Mouse (Mus musculus) forelimb bud, embryonic 11.5 days (tissue): ENCODE data around the gene H2afy.
A peak's percentile ranks its signal among the peaks of the same experiment; 100 is the strongest.
"Not testable (repeated sequence)": the region's sequence is repeated elsewhere in the genome, so short reads cannot be mapped to it uniquely, and the experiment has no call there.

Experiments
- DNase-seq: peaks from one replicate; pipeline ENCODE4 v3.0.0-alpha.2; 2012; ENCODE audit warnings: low read depth, low spot score

H2afy gene

DNA sequence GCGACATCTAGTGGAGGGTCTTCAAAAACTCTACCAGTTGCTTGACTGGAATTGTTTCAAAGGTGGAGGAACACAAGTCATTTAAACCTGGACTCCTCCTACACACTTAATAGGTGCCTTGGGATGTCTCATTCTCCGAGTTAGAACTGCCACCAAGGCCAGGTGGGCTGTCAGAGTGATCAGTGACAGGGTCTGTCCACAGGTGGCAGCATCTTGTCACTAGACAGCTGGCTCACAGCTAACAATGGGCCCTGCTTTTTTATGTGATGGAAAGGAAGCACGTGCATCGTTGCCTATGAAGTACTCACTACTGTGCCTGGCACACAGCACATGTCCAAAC lies 63.9 kb downstream of the H2afy start:
- no peak for DNase-seq

DNA sequence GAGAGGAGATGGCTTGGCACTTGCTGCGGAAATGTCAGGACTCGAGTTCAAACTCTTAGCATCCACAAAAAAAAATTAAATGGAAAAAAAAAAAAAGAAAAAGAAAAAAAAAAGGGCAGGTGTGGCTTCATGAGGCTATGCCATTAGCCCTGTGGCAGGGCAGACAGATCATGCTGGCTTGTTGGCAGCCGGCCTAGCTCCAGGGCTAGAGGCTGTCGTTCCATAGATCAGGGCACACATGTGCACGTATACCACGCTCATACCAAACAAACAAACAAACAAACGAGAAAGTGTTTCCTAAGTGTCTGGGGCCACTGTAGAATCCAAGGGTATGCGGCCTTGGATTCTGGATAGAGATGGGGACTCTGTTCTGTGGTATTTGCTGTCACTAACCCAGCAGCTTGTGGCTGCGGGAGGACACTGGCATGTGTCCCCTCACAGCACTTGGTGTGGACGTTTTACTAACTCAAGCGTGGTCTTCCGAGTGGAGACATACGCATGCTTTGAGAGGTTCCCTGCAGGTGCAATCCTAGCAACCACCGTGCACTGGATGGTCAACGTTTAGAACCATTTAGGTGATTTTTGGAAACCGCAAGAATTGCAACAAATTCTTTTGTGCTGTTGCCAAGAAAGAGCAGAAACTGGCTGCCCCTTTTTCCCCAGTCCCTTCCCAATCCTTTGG lies 64.4 kb downstream of the H2afy start:
- peak; percentile 57 for DNase-seq

DNA sequence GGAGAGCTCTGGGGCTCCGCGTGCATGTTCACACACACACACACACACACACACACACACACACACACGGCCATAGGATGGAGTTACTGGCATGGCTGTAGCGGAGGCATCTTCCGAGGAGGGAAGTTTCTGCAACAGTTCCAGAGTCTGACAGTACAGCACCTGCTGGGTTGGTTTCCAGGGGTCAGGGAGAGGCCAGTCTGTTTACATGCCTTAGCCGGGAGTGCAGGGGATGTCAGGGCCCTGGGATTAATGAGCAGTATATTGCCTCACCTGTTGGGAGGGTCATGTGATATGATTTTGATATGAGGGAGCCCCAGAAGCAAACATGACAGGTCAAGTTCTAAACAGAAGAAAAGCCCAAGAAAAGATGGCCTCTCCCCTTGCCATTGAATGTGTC lies 66.5 kb downstream of the H2afy start:
- DNase-seq = no peak

DNA sequence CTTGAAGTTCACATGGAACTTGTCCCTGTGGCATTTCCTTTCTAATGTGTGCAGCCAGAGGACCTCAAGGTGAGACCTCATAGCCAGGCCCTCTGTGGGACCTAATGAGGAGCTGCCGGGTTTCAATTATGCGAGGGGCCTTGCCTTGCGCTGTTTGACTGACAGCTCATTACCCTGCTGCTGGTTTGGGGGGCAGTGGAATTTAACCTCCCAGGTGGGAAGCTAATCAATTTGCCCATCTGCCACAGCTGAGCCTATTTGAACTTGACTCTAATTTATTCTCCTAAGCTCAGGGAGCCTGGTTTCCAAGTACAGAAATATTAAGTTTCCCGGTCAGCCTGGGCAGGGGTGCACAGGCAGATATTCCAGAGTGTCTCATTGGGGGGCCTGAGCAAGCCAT lies 67.6 kb downstream of the H2afy start:
- DNase-seq = peak; percentile 17

DNA sequence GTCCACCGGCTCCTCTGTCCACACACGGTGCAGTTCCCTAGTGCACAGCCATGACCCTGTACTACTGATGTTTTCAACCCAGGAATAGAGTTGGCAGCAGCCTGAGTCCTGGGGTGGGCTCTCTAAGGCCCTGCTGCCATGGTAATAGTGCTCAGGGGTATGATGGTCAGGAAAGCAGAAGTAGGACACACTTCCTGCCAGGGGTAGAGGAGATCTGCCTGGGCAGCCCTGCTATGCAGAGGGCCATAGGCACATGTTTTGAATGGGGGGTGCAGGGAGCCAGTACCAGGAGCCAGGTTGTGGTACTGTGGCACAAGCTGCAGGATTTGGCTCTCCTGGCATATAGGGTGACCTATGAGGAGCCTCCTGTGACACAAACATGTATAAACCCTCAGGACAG lies 69.3 kb downstream of the H2afy start:
- DNase-seq = no peak

DNA sequence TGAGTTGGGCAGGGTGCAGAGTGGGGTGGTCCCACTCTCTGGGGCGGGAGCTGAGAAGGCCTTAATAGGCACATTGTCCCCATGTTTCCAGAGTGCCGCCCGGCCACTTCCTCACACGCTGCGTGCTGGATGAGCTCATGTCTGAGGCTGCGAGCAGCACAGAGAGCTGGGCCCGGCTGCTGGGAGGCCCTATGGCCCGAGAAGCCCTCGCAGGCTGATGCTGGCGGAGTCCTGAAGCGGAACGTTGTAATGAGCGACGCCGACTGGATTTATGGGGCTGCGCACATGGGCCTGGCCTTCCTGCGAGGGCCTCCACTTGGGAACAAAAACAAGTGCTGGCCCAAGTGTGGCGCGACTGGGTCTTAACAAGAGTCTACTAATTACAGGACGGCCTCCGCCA lies 70.0 kb downstream of the H2afy start:
- DNase-seq = peak; percentile 58

DNA sequence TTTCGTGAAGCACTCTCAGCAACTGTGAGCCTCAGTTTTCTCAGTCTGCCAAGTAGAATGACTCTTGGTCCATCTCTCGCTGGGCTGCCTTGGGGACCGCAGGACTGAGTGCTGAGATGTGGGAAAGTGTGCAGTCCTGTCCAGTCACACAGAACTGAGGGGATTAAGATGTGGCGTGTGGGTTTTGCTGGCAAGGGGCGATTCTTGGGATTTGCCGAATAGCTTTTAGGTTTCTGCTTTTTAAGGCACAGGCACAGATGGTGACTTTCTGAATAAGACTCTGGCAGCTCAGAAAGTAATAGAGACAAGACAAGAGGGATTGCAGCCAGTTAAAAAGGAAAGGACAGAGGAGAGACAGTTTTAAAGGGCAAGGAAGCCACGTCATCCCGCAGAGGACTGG lies 78.4 kb downstream of the H2afy start:
- no peak for DNase-seq

DNA sequence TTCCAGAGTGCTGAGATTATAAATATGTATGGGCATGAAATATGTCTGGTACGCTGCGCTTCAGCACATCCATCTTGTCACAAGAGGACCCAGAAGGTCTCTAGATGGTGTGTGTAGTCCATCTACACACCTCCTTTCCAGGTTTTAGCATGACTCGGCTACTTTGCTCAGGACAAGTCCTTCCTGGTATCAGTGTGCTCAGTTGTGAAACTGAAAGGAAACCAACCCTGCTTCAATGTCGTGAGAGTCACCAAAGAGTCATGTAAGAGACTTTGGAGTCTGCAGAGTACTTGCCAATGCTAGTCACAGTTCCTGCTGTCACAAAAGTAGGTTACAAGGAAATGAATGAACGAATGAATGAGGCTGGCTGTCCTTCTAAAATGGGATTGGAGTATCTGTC lies 80.4 kb downstream of the H2afy start:
- no peak for DNase-seq

DNA sequence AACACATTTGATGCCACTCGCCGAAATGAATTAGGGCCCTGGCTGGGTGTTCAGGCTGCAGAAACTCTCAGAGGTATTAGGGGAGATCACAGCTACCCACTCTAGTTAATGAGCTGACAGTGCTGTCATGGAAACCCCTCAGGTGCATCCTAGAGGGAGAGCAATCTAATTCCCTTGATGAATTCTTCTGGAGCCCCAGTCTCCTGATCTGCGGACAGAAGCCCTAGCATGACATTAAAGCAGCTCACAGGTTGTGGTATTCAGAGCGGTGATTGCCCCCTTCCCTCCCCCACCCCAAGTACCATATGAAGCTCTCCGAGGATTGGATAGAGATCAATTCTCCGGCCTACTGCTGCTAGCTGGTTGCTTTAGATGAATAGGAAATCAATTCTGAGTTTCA lies 82.1 kb downstream of the H2afy start:
- DNase-seq = no peak

DNA sequence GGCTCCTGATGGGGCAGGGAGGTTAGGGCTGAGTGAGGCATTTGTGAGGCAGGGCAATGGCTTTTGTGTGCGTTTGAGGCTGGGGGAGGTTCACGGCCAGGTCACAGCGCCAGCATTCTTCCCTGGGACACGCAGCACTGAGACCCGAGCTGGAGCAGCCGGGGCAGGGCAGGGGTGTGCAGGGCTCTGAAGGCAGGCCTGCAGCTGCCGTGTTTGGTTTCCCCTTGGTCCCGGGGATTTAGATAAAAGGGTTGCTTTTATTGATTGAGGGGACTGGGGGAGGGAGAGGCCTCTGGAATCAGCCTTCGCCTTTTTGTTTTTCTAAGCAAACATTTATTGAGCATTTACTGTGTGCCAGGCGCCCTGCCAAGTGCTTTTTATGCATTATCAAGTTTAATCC lies 83.4 kb downstream of the H2afy start:
- DNase-seq = peak; percentile 50

DNA sequence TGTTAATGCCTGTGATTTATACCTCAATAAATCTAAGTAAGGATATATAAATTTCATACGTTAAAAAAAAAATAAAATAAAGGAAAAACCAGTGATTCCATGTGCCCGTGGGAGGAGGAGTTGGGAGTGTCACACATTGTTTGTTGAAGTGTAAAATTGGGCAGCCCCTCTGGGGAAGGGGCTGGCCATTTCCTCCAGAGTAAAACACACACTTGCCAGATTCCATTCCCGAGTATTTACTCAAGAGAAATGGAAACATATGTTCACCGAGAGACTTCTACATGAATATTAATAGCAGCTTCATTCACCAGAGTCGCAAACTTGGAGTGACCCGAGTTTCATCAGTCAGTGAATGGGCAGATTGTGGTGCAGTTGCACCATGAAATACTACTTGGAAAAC lies 85.9 kb downstream of the H2afy start:
- DNase-seq = no peak

DNA sequence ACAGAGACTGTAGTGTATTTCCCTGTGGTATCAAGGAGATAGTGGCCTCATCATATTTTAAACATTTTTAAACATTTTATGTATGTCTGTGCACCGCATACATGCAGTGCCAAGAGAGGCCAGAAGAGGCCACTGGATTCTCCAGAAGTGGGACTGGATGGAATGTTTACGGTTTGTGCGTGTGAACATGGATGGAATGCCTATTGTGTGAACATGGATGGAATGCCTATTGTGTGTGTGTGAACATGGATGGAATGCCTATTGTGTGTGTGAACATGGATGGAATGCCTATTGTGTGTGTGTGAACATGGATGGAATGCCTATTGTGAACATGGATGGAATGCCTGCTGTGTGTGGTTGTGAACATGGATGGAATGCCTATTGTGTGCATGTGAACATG lies 93.9 kb downstream of the H2afy start:
- DNase-seq = no peak

DNA sequence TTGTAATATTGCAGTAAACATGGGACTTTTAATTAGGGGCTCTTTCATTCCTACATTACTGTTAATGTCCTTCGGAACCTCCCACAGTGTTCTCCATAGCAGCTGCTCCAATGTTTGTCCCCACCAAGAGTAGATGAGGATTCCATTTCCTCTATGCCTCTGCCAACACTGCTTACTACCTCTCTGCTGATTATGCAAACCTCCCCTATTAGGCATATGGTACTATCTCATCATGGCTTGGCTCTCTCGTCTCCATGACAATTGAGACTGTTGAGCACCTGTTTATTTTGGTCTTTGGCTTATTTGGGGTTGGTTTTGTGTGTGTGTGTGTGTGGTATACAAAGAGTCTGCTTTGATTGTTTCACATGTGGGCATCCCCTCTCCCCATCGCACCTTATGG lies 95.5 kb downstream of the H2afy start:
- DNase-seq = no peak

DNA sequence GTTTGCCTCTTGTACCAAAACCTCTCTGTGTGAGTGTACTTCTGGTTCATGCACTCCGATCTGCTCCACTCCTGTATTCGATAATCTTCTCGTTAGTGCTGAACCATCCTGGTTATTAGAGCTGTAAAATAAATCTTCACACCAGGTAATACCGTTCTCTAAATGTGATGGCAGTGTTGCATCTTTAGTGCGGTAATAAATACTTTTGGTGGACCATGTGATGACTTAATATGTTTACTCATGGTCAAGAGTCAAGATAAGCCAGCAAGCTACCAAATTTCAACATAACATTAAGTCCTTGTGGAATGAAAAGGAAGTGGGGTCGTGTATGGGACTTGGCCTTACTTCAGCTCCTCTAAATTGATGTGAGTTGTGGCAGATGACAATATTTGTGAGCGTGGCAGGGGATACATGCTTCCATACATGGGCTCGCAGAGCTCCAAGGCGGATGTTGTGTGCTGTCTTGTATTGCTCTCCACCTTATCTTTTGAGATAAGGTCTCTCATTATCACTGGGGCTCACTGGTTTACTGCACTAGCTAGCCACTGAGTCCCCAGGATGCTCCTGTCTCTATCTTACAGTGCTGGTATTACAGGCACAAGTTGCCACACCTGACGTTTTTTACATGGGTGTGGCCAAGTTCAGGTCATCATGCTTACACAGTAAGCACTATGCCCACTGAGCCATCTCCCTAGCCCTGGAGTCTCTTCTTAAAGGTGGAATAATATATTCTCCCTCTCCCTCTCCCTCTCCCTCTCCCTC lies 96.4 kb downstream of the H2afy start:
- DNase-seq = no peak

DNA sequence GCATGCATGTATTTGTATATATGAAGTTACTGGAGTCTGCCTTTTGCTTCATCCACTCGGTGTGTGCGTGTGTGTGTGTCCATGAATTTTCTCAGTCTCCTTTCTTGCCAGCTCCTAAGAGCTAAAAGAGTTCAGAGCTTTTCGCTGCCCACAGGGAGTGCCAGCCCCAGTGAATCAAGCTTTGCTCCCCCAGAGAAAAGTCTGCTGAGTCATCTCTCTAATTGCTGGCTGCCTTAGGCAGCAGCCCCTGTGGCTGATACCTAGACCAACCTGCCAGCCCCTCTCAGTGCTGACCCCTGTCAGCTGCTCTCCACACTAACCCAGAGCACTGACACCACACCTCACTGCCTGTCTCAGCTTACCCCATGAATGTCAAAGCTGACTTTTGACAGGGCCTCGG lies 107.2 kb downstream of the H2afy start:
- DNase-seq = no peak

DNA sequence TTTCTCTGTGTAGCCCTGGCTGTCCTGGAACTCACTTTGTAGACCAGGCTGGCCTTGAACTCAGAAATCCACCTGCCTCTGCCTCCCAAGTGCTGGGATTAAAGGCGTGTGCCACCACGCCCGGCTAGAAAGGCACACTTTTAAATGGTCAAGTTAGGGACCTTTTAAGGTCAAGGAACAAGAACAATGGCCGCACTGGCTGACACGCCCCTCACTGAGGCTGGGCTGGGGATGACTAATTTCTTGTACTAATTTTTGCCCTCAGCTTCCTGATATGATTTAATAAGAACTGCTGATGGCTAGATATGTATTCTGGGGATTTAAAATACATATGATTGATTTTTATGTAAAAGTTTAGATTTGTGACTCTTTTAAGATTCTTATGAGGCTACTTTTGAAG lies 108.2 kb downstream of the H2afy start:
- not testable (repeated sequence) for DNase-seq

DNA sequence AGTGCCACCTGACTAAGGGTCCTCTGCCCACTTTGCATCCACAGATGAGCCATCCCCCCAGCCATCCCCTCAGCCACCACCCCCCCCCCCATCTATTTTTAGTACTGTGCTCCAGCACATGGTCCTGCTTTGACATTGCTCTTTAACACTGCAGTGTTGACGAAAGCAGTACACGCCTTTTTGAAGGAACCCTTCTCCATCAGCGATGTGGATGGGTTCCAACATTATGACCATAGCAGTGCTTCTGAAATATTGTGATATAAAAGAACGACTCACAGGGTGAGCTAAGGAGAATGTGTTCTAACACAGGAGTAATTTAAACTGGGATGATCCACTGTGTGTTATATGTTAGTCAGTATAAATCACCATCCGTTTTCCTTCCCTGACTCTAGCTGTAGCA lies 109.5 kb downstream of the H2afy start:
- no peak for DNase-seq

DNA sequence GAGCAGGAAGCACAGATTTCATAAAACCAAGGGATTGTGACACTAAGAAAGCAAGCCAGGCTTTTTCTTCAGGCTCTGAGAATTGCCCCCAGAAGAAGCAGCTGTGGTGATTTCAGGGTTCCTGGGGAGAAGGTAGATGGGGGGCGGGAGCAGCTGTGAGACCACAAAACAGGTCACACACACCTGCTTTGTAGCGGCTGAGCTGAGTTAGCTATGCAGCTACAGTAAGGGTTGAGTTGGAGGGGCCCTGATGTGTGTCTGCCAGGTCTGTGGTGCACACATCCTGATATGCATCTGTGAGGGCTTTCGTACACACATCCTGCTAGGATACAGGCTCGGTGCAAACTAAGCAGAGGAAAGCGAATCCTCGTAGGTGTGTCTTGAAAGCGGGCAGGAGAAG lies 110.1 kb downstream of the H2afy start:
- DNase-seq = no peak

DNA sequence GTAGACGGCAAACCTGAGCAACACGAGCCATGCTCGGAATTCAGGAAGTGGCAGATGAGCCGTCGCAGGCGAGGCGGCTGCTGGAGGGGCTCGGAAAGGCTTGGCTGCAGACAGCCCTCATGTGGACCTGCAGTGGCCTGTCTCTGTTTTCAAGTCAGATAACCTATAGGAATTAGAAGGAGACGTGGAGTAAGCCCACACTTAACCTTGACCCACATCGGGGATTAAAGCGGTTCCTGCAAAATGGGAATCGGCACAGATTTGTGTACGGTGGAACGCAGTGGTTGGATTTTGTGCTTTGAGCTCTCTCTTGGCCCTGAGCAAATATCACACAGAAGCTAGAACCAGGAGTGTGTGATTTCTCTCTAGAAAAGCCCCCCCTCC lies 111.1 kb downstream of the H2afy start:
- DNase-seq = no peak

DNA sequence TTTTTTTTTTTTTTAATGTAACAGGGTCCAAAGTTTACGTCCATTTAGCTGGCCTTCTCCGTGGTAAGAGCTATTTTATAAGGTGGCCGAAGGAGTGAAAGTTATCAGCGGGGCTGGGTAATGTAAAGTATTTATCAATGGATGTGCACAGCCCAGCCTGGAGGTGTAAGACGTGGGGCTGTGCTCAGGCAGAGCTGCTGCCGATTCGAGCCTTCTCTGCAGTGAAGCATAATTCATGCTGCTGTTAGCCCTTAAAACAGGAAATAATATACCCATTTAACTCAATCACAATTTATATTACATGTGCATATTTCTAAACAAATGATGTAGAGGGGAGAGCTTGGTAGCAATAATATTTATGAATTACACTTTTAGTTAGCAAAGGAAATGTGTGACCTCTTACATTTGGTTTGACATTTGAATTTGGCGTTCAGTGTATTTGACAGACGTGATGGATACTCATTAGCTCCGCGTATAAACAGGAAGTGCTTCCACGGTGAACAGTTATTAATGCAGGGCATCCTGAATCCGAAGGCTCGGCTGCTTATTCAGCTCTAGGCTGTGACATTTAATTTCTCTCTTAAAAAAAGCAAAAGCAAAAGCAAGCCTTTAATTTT lies 111.6 kb downstream of the H2afy start:
- no peak for DNase-seq
